Mouse (Mus musculus) urinary bladder, postnatal 36 days (tissue): ENCODE results near the gene Lrp2bp.

Experiments used
- DNase-seq, 2 experiments: peaks; one replicate each; pipeline ENCODE4 v3.0.0; 2022; ENCODE audit warnings: low spot score in 2 of 2, mixed read lengths in 1 of 2

Lrp2bp gene

GRCm38 (mm10) chr8:45999138-45999783 lies at the start of gene Lrp2bp:
TSS of gene Lrp2bp (plus strand) at chr8:45999303.
- DNase-seq: peak; percentile 25

DNA sequence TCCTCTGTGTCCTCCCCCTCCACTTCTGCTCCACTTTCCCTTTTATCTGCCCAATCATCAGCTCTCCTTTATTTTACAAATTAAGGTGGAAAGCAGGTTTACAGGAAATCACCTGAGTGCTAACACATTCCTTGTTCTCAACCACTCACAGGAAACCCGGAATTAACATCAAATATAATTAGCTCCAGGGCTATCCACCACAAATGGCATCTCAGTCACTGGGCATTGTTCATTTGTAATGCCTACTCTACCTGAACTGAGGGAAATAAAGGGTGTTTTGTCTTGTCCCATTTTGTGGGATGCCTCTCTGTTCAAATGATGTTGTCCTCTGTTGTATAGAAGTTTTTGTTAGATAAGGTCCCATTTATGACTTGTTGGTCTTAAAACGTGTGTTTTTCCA lies 48.5 kb upstream of the Lrp2bp start:
- DNase-seq: no peak

GRCm38 (mm10) chr8:45970894-45971293 lies 28.2 kb upstream of the Lrp2bp start:
- DNase-seq: no peak

GRCm38 (mm10) chr8:45973988-45974505 lies 25.1 kb upstream of the Lrp2bp start:
- DNase-seq: no peak

DNA sequence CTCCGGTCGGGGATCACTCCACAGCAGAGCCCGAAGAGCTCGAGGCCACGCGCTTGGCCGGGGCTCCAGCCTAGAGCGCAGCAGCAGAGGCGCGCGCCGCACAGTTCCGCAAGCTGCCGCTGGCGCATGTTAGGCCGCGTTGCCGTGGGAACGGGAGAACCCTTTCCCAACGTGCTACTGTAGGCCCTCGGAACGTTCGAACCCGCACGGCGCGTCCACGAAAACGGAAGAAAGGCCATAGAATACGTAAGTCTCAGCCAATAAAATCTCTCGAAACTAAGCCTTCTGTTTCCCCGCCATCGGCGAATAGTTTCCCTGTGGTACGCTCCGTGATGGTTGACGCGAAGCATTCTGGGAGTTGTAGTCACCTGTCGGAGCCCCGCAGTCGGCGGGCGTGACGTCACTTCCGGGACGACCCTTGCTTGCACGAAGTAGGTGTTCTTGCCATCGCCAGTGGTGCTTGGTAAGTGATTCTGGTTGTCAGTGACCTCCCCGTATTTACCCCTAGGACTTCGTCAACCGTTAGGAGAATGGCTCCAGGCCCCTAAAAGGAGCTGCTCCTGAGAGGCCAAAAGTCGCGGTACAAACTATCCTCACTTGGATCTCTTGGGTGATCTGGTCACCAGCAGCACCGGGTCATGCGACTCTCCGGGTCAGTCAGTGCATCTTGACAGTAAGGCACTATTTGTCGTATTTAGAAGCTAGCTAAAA lies 23.8 kb upstream of the Lrp2bp start, which contains the start of the genes 1700029J07Rik and Ufsp2:
1700029J07Rik (minus strand) TSS at position 127 of the 711 bp plus-strand sequence.
Ufsp2 (plus strand) TSS at position 403 of the 711 bp plus-strand sequence.
- DNase-seq: peak; percentile 96

DNA sequence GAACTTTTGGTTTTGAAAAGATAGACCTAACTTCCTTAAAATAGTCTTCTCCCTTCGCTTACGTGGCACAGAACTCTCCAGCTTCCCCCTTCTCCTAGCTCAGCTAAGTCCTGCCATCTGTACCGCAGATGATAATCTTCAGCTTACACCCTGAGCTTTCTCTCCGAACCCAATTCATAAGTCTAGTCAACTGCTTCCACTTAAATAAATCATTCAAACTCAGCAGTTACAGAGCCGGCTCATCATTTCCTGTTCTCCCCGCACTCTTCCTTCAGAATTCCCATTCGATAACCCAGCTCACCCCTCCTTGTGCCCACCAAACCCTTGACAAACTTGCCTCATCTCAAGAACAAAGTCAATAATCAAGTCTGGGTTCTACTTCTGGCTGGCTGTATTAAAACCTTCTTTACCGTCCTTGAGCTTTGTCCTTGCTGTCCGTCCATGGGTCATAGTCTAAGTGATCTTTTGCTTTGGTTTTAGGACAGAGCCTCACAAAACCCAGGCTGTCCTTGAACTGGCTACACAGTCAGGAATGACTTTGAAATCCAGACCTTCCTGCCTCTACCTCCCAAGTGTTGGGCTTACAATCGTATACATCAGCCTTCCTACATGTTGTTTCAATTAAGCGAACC lies 23.1 kb upstream of the Lrp2bp start:
- no peak for DNase-seq

DNA sequence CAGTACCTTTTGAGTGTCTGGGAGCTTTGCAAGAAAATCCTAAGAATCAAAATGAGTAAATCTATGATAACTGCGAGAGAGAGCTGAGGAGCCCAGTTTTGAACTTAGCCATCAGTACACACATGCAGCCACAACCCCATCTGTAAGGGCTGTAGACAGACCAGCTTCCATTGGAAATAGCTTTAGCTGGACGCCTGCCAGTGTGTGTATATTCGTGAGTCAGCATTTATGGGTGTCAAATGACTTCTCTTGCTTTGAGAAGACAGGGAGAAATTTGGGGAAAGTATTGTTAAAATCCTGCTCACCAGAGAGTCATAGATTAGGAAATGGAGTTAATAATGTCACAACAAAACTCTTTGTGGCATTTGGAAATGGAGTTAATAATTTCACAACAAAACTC lies 12.4 kb upstream of the Lrp2bp start:
- no peak for DNase-seq

DNA sequence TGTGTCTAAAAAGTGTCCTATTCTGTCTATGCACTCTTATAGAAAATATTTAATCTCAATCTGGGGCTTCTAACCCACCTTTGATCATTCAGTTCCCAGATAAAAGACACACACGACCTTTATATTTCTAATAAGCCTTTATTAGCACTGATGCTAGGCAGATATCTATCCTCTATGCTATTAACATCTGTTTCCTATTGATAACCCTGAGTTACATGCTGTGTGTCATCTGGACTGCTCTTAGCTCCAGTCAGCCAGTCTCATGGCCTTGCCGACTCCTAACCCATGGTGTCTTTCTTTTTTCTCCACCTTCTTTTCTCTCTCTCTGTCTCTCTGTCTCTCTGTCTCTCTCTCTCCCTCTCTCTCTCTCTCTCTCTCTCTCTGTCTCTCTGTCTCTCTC lies 10.9 kb upstream of the Lrp2bp start:
- no peak for DNase-seq

- no peak for DNase-seq
Measured at GRCm38 (mm10) chr8:45990631-45991310, 8.3 kb upstream of the Lrp2bp start.

GRCm38 (mm10) chr8:45994111-45994510 lies 5.0 kb upstream of the Lrp2bp start:
- no peak for DNase-seq

DNA sequence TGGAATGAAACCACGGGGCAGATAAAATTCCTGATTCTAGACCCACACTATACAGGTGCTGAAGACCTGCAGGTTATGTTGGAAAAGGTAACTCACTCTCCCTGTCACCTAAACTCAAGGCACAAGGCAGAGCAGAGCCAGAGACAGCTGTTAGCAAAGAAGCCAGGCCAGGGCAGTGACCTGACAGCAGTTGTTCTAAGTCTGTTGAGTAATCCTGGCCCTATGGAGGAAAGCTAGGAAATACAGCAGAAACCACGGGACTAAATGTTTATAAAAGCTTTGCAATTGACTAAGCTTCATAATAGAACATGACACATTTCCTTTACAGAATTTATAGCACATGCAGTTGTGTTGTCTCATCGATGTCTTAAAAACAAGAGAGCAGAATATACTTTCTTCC lies 3.5 kb upstream of the Lrp2bp start:
- DNase-seq: no peak

DNA sequence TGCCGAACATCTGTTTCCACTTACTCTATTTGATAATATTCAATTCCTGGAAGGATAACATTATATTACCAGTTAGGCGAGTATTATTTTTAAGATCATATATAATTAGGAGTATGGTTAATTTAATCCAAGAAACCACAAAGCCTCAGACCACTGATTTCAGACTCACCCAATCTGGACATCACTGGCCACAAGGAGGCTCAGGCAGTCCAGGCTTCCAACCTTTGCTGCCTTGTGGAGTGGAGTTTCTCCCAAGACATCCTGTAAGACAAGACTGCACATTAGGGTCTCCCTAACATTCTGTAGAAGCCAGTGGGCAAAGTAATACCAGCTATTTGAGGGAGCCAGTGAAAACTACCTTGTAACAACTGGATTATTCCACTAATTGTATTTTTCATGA lies 875 bp upstream of the Lrp2bp start:
- no peak for DNase-seq

DNA sequence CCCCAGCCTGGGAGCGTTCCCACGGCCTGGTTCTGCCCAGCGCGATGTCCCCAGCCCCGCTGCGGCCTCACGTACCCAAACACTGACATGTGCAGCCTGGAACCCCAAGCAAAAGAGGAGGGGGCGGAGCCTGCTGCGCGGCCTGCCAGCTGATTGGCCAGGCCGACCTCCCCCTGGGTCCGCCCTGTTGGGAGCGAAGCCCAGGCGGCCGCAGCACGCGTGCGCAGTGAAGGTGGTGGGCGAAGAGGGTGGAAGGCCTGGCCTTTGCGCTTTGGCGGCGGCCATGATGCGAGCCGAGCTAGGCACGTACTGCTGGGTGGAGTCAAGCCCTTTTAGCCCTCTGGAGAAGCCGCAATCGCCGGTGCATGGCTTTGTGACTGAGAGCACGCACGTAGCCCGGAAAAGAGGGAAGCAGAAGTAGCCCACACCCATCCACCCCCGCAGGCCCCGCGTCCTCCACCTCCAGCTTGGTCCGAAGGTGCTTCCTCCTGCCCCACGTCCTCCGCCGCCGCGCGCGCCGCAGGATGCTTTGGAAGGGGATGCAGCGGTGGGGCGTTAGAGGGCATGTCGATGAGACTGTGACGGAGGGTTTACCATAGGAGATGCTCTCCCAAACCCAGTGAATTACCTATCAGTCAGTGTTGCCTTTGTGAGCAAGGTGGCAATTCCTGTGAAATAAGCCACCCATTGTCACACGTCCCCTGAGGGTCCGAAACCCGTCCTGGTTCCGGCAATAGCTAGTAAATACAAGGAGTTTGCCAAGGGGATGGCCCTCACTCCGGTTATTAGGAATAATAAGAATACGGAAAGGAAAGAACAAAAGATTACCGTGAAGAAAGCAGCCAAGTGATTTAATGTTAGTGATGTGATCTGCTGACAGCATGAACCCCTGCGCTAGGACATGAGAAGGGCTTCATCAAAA lies 942 bp downstream of the Lrp2bp start:
- peak; percentile 99 for DNase-seq

- DNase-seq: no peak
Measured at GRCm38 (mm10) chr8:46005596-46005995, 6.5 kb downstream of the Lrp2bp start, which contains the start of gene Ankrd37. TSS of gene Ankrd37 (minus strand) at chr8:46005707.

GRCm38 (mm10) chr8:46007050-46007672 lies 8.1 kb downstream of the Lrp2bp start:
- no peak for DNase-seq

DNA sequence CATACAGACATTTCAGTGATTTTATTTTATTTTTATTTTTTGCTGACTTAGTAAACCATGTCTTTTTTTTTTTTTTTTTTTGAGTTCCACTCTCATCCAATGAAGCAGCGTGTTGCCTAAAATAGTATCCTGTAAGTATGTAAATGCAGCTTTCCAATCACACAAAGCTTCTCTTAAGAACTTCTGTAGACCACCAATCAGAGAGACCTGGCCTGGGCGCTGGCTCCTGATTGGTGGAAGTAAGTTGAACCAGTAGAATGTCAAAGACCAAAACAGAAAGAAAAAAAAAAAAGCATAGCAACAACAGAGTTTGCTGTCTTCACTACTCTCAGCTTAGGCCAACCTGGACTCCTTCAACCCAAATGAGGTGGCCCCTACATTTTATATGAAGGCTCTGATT lies 11.2 kb downstream of the Lrp2bp start:
- DNase-seq: no peak

GRCm38 (mm10) chr8:46010746-46011680 lies 11.9 kb downstream of the Lrp2bp start:
- DNase-seq: no peak

DNA sequence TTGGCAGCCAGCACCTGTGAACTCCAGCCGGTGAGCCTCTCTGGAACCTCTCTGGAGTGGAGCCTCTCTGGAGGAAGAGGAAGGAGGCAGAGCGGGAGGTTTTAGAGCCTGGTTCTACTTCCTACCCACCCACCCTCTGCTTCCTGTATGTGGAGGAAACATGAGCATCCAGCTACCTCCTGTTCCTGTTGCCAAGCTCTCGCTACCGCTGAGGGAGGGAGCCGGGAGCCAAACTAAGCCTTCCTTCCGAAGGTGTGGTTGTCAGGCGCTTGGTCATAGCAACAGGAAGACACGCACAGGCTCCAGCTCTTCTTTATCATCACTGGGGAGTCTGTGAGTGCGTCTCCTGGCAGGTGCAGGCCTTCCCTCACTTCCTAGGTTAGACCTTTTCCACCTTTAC lies 23.1 kb downstream of the Lrp2bp start:
- no peak for DNase-seq

GRCm38 (mm10) chr8:46022758-46023157 lies 23.7 kb downstream of the Lrp2bp start:
- no peak for DNase-seq
